Mouse (Mus musculus) ovary, adult 18-20 months (tissue): Measurements from ENCODE around the gene F11.

Experiments
- DNase-seq: peaks from one replicate; pipeline ENCODE4 v3.0.0; 2022; ENCODE audit warnings: low spot score, mixed read lengths

The F11 gene

DNA sequence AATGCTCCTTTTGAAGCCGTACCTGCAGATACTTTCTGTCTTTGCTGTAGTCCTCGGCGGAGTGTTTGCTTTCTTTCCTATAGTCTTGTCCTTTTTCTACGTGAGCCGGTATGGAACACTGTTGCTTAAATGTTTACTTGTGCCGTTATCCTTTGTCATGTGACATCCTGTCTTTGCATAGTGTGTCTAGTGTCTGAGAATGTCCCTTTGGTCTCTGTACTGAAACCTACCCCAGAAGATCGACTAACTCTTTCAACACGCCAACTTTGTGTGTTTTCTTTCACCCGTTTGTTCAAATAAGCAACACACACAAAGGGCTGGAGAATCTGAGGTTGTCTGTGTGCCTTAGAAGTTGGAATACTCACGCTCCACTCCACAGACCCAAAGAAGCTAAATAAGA lies at the start of gene F11:
F11 (minus strand) TSS at position 112 of the 400 bp plus-strand sequence.
- no peak for DNase-seq

DNA sequence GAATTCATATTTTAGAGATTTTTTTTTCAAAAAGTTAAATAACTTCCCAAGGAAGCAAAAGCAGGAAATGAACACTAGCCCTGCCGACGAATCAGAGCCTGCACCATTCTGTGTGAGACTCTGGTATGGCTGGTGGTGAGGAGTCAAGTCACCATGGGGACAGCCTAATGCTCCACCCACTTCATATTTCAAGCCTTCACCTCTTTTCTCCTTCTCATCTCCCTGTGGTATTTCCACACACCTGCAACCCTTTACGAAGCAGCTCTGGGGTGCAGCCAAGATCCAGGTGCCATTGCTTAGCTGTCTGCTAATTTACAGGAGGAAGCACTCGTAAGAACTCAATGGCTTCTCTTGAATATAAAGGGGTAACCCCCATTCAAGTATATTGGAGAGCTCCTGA lies 49.1 kb upstream of the F11 start:
- no peak for DNase-seq

DNA sequence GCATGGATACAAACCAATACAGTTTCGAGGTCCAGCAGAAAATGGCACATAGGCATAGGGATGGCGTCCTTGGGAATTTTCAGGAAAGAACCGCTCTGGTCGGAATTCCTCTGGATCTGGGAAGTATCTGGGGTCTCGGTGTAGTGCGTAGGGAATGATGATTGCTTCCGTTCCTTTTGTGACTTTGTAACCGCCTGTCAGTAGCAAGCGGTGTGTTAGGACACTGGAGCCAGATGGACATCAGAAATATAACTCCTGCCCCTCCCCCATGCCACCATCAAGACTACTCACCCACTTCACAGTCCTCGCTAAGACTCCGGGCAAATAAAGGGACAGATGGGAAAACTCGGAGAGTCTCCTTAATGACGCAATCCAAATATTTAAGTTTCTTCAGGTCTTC lies 46.5 kb upstream of the F11 start, which contains the start of gene Gm45753:
Gm45753 (minus strand) TSS at position 101 of the 400 bp plus-strand sequence.
- no peak for DNase-seq

DNA sequence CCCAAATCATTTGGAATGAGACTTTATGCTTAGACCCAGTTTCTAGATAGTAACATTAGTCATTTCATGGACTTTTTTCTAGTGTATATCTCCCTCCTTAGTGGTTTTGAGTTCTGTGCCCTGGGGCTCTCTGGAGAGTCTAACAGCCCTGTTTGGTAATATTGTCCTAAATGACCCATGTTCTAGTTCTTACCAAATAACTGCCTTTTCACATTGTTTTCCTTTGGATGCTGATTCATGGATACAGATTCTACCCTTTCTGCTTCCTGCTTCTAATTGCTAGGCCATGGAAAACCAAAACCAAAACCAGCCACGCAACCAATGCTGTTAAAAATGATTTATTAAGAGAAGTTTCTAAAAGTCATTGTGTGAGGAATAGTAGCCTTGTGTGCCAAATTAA lies 43.6 kb upstream of the F11 start:
- no peak for DNase-seq

DNA sequence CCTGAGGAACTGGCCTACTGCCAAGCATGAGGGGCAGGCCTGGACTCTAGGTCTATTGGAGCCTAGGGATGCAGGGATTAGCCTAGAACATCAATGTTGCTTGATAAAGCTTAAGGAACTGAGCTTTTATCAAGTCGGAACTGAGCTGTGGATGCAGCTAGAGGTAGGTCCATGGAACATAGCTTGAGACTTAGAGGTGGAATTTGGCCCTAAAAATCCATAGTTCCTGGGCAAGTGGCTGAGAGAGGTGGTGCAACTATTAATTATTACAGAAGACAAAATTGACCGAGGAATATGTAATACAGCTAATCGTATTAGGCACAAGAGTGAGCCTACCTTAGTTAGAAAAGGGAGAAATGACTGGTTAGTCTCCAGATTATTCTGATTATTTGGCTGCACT lies 42.5 kb upstream of the F11 start:
- no peak for DNase-seq

DNA sequence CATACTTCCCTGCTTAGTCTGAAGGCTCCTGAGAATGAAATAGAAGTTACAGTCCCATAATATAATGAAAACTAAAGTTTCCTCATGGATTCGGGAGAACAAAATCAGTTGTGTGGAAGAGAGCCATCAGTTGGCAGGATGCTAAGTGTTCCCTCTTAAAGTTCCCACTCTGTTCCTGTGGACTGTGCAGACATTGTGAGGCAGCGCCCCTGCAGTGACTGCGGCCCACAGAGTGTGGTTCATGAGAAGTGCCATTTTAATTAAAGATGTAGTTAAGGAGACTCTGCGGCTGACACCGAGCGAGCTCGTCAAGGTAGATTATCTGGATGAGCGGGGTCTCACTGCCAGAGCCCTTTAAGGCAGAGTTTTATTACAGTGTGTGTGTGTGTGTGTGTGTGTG lies 40.6 kb upstream of the F11 start:
- DNase-seq, result no peak

DNA sequence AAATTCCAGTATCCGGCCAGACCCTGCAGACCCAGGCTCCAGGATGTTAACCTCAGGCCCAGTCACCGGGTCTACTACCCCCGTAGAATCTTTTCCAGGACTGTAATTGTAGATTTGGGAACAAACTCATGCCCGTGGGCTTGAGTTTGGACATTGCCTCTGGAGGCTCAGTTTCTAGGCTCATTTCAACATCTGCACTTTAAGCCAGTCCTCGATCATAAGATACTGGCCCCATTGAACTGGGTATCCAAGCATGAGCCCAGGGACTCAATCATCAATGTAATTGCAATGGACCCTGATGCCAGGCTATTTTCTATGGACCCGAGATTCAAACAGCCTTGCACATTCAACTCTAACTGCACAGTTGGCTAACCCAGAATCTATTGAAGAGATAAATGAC lies 33.4 kb upstream of the F11 start:
- no peak for DNase-seq

DNA sequence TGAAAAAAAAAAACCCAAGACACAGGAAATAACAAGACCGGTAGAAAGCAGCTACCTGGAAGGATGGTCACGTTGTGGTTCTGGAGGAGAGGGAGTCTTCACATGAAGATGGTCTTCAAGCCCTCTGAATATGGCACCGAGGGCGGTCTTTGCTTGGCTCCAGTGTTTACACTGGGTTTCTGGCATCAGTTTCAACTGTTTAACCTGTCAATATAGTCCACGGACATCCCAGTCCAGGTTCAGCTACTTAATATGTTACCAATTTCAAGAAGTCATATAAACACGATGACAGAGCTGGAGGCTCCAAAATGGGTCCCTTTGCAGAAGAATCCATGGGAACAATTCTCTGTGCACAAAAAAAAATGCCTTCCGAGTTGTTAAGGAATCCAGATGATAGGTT lies 32.9 kb upstream of the F11 start, which contains the start of gene Klkb1:
Klkb1 (minus strand) TSS at position 173 of the 400 bp plus-strand sequence.
- no peak for DNase-seq

DNA sequence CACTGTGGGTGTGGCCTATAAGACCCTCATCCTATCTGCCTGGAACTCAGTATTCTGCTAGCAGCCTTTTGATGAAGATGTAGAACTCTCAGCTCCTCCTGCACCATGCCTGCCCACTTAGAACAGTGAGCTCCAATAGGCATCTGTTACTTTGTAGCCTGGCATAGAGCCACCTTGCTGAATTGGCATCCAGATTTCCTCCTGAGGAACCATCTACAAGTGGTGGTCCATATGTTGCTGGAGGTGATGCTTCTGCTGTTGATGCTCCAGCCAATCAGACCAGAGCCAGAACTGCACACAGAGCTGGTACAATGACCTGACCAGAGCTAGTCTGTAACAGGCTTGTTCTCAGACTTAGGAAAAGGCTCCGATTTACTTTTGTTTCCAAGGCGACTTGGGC lies 30.0 kb upstream of the F11 start:
- no peak for DNase-seq

DNA sequence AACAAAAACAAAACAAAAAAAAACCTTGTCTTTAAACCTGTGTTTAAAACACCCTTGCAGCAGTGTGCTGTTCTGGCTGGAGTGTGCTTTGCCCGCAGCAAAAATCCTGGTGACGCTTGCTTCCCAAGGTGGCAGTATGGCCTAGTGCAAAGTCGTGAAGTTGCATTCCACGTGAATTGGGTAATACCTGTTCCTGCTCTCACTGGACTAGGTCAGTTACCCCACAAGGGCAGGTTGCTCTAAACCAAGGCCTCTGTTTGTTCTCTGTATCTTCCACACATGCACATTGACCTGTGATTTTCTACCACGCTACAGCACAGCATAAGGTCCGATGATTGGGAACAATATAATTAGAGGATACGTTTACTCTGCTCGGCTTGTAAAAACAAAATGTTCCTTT lies 19.8 kb upstream of the F11 start:
- no peak for DNase-seq

DNA sequence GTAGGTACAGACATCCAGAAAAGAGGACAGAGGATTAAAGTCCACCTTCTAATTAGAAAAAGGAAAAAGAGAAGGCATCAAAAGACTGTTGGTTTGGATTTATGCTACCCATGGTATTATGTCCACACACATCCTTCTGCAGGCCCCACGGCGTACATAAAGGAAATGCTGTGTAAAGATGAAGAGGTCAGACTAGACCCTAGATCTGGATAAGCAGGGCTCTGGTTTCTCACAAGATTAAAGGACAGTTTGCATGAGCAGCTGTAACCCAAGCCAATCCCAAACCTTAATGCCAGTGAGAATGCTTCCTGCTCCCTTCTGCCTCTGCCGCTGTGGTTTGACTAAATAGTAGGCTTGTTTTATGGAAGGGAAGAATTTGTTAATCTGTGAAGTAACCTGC lies 15.6 kb upstream of the F11 start:
- no peak for DNase-seq

DNA sequence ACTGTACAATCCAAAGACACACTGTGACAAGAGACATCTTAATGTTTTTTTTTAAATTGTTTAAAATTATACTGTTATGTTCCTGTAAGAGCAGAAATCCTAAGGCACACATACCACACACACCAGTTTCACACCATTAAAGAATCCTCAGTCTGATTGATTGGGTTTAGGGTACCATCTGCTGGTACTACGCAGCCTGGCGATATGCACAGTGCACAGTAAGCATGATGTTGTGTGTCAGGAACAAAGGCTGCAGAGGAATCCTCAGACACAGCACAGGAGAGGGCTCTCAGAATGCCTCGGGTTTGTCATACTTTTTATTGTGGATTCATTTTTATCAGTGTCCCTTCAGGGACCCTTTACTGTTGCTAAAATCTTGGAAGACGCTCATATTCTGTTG lies 12.5 kb upstream of the F11 start:
- DNase-seq, result no peak

DNA sequence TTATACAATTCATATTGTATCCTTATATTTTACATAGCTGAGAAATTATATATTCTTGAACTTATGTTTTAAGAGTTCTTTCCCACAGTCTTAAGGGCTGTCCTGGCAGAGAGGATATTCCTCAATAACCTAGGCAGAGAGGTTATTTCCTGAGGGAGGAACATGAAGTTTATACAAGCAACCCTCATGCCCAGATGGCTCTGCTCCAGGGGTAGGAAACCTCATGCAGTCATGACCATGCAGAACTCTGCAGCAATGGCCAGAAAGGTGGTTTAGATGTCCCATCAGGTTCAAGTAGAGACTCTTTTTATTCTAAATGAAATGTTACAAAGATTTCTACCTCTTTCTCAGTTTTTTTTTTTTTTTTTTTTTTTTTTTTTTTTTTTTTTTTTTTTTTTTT lies 7.2 kb upstream of the F11 start:
- no peak for DNase-seq

DNA sequence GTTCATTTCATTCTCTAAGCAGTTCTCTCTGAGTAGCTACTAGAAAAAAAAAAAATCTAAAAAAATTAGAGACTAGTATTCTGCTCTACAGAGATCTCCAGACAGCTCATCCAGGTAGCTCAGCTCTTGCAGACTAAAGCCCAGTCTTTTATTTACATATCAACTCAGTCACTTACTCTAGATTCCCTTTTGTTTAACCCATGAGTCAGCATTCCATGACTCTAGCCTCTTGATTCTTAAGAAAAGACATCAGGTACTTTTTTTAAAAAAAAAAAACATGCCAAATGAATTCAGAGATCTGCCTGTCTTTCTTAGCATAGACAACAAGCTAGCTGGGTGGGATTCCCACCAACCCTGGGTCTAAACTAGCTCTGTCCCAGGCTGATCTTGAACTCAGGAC lies 6.7 kb upstream of the F11 start:
- no peak for DNase-seq

DNA sequence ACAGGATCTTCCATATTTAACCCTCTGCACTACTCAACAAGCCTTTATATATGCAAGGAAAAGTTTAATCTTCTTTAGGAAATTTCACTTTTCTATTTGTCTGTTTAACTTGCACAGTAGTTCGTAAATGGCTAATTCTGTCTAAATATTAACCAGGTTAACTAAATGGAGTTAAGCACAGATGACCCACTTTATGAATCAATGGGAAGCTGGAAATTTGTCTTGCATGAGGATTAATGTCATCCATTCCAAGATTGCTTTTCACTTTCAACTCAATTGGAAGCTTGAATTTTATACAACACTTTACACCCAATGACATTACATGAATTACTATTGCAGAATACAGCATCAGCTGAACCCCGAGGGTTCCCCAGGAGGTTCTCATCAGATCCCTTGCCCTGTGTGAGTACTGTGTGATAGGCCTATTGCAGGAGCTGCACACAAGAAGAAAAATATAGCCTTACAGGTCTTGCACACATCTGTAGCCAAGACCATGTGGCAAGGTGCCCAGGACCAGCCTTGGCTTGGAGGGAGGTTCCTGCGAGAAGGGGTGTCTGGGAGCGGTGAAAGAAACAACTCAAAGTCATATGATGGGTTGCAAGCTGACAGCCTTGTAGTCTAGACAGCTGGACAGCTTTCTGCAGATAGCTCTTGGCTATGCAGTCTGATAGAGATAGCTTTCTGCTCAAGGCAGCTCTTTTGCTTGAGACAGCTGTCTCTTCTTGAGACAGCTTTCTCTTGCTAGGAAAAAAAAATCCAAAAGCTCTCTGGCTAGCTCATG lies 6.0 kb upstream of the F11 start:
- DNase-seq, result peak; percentile 11

DNA sequence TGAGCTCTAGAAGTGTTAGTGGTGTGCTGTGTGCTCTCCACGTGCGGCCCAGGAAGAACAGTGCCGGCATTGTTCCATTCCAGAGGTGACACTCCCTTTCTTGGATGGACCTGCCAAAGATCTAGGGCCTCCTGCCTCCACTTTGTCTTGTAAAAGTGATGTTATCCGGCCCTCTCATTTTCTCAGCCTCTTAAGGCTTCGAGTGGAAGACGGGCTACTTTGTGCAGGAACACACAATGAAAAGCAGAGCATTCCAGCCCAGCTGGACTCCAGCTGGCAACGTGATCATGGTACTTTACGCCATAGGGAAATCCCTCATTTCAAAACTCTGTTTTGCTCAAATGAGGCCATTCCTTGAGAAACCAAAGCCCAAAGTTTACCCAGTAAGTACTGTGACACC lies 5.2 kb upstream of the F11 start:
- no peak for DNase-seq

DNA sequence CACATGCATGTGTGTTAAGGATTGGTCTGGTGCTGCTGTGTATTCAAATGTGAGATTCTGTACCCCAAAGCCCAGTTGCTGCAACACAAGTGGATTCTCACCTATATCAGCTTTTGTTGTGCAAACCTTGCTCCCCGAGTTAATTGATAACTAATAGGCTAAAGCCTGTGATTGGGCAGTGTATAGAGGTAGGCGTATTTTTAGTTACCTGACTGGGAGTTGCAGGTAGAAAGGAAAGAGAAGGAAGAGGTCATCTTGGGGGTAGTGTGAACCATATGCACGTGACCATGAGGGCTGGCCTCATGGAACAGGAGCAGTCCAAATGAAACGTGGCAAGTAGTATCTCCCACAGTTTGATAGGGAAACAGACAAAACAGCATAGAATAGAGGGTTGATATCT lies 3.1 kb upstream of the F11 start:
- DNase-seq, result no peak

DNA sequence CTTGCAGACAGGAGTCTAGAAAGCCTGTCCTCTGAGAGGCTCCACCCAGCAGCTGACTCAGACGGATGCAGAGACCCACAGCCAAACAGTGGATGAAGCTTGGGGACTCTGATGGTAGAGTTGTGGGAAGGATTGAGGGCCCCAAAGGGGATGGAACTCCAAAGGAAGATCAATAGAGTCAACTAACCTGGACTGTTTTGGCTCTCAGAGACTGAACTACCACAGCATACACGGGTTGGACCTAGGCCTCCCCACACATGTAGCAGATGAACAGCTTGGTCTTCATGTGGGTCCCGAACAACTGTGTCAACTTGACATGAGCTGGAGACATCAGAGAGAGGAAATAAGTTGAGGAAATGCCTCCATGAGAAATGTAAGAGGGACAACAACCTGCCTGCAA lies 1.0 kb upstream of the F11 start:
- DNase-seq, result no peak

DNA sequence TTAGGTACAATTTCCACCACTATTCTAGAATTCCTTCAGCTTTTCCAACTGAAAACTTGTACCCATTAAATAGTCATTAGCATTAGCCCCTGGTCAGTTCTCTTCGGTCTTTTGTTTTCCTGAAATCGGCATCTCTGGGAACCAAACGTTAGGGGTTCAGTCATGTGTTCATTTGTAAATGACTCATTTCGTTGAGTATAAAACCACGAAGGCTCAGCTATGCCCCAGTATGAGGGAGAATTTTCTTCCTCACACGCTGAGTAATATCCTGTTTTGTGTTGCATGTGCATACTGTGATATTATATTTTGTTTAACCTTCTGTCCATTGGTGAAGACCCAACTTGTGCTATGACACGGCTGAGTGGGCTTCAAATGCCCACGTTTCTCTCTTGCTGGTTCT lies 3.4 kb downstream of the F11 start:
- DNase-seq, result no peak

DNA sequence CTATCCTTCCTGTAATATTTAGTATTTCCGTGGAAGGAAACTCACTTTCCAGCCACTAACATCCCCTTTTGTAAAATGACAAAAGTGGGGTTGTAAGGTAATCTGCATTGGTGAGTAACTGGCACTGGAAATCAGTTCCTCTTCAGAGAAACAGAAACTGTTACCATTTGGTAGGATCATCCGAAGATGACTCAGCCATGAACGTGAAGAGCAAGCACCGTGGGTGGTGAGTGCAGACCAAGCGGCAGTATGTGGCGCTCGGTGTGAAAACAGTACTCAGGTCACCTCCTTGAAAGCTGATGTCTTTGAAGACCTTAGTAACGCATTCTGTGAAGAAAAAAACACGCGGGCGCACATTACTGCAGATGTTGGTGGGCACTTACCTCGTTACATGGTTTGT lies 6.8 kb downstream of the F11 start:
- DNase-seq, result no peak

DNA sequence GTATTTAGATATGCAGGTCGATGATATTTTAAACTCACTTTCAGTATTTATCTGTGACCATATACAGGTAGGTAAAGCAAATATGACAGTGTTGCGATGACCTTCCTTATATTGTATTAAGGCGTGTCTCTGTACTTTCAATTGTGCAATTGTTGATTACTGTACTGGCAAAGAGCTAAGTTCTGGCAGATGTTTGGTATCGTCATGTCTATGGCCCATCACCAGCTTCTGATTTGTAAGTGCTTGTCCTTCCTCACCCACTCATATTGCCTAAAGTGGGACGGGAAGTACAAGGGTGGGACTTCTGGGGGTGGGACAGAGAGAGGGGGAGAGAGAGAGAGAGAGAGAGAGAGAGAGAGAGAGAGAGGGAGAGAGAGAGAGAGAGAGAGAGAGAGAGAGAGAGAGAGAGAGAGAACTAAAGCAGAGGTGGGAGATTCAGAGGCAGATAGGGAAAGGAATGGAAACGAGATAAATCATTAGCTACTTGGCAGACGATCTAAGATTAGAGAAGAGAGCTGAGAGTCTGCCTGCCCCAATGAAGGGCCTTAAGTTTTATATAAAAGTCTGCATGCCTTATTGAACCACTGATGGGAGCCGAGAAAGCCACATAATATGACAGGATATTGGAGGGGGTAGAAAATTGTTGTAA lies 7.5 kb downstream of the F11 start:
- DNase-seq, result no peak

DNA sequence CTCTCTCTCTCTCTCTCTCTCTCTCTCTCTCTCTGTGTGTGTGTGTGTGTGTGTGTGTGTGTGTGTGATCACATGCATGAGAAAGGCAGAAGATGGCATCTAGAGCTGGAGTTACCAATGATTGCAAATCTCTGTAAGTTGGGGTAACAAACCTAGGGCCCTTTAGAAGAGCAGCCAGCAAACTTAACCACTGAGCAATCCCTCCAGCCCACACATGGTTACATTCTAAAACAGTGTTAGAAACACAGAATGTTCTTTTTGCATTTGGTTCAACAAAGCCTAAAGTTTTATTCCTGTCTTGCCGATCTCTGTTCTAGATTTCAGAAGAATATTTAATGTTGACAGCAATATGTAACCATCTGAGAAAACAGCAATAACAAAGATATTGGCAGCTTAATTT lies 8.2 kb downstream of the F11 start:
- DNase-seq, result no peak

DNA sequence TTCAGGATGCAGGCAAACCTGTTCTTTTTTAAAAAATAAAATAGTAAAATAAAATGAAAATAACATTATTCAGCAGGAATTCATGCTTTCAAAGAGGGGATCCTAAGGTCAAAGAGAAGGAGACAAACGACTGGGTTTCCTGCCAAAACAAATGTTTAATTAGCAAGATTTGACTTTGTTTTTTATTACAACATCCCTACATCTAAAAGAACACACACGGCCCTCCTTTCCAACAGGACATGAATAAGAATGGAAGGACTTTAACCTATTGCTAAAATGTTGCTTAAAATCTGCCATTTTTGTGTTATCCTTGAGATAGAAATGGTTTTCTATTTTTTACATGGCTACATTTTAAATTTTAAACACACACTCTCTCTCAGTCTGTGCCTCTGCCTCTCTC lies 8.7 kb downstream of the F11 start:
- no peak for DNase-seq

DNA sequence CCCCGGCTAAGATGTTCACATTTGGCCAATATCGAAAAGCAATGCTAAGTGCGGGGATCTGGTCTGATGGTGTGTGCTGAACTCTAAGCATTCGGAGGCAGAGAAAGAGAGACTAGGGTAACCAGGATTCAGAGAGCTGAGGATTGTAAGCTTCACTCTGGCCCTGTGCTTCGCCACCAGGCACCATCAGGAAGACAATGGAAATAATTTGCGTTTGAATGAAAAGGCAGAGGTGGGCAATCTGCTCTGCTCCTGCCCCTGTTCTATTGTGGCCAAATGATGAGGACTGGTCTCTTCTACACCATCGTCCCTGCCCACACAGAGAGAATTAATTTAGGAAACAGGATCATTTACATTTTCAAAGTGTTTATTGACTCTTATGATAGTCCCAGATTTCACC lies 15.5 kb downstream of the F11 start:
- no peak for DNase-seq
